Mouse (Mus musculus): ENCODE measurements around the gene Ralgapa2.

DNA sequence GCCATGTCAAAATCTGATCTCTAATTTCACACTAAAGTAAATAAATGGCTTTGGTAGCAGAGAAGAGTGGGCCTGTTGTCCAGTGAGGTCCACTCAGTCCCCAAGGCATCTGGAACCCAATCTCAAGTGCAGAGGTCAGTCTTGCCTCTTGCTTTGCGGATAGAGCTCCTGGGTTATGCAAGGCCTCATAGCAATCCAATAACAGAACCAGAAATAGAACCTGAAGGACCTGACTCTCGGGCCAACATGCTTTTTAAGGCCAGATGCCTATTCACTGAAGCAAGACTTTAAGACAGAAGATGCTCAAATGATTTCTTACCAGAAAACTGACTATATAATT, 407 bp upstream of the Ralgapa2 start:
- no peak for TF ChIP-seq CTCF (IDR thresholded peaks at IDR 0.05; ENCODE audit: borderline replicate concordance, insufficient read depth, low read length)
- no peak for TF ChIP-seq POLR2A (IDR thresholded peaks at IDR 0.05; ENCODE audit: low read depth, low read length)
